Mouse (Mus musculus): Measurements from ENCODE around the gene Lkaaear1. TPM values are rescaled to one million over a fixed set of nuclear protein-coding genes. Genes with fewer than 3 reads are reported as not detected.

Lkaaear1 gene
- polyA plus RNA-seq, 1 experiment: not detected

- Histone ChIP-seq H3K79me3 (ENCODE audit: low read depth) (peaks cover 11% of the 10 kb centered on the region), H3K36me3 (ENCODE audit: control insufficient read depth, insufficient read depth) (no peaks in the 10 kb centered on the region), H3ac (ENCODE audit: control insufficient read depth, insufficient read length, low read depth) (no peak overlapping the region), H3K27me3 (ENCODE audit: control insufficient read depth, insufficient read depth, insufficient read length) (peaks cover 4% of the 10 kb centered on the region), H3K4me3 (ENCODE audit: insufficient read depth, poor library complexity, severe bottlenecking) (no peak overlapping the region), H3K79me2 (ENCODE audit: control insufficient read depth, insufficient read depth) (peaks cover 17% of the 10 kb centered on the region)
- TF ChIP-seq FOSL1 (IDR thresholded peaks at IDR 0.05; ENCODE audit: insufficient read depth, low read length, poor library complexity, severe bottlenecking): no peak
- TF ChIP-seq MAX (IDR thresholded peaks at IDR 0.05): no peak
Observed at GRCm38 (mm10) chr2:181696801-181697420, 1.3 kb downstream of the Lkaaear1 start.

- no peak overlapping the region for H3ac ChIP-seq (ENCODE audit: control insufficient read depth, insufficient read length, low read depth)
- H3K4me3 ChIP-seq (ENCODE audit: insufficient read depth, poor library complexity, severe bottlenecking): no peak overlapping the region
- H3K36me3 ChIP-seq (ENCODE audit: control insufficient read depth, insufficient read depth): no peaks in the 10 kb centered on the region
- peaks cover 14% of the 10 kb centered on the region for H3K79me3 ChIP-seq (ENCODE audit: low read depth)
- H3K79me2 ChIP-seq (ENCODE audit: control insufficient read depth, insufficient read depth): peaks cover 24% of the 10 kb centered on the region
- TF ChIP-seq CTCF (IDR thresholded peaks at IDR 0.05; ENCODE audit: control insufficient read depth, insufficient read depth, insufficient read length) (no peak), FOSL1 (IDR thresholded peaks at IDR 0.05; ENCODE audit: insufficient read depth, low read length, poor library complexity, severe bottlenecking) (no peak)
- H3K27me3 ChIP-seq (ENCODE audit: control insufficient read depth, insufficient read depth, insufficient read length): peaks cover 4% of the 10 kb centered on the region
Observed at GRCm38 (mm10) chr2:181695776-181696175, 2.5 kb downstream of the Lkaaear1 start.

GRCm38 (mm10) chr2:181694581-181694980 lies 3.7 kb downstream of the Lkaaear1 start:
- Histone ChIP-seq H3K79me2 (ENCODE audit: control insufficient read depth, insufficient read depth) (peaks cover 24% of the 10 kb centered on the region), H3K4me3 (ENCODE audit: insufficient read depth, poor library complexity, severe bottlenecking) (no peak overlapping the region), H3ac (ENCODE audit: control insufficient read depth, insufficient read length, low read depth) (no peak overlapping the region), H3K79me3 (ENCODE audit: low read depth) (peaks cover 14% of the 10 kb centered on the region), H3K27me3 (ENCODE audit: control insufficient read depth, insufficient read depth, insufficient read length) (peaks cover 4% of the 10 kb centered on the region), H3K36me3 (ENCODE audit: control insufficient read depth, insufficient read depth) (no peaks in the 10 kb centered on the region)
- TF ChIP-seq MYOG (IDR thresholded peaks at IDR 0.05; ENCODE audit: control insufficient read depth, extremely low read depth, insufficient read length) (no peak), FOSL1 (IDR thresholded peaks at IDR 0.05; ENCODE audit: insufficient read depth, low read length, poor library complexity, severe bottlenecking) (no peak), CTCF (IDR thresholded peaks at IDR 0.05; ENCODE audit: control insufficient read depth, insufficient read depth, insufficient read length) (no peak), MYOD1 (IDR thresholded peaks at IDR 0.05; ENCODE audit: control insufficient read depth, insufficient read length, low read depth) (no peak), MAX (IDR thresholded peaks at IDR 0.05) (no peak), USF1 (IDR thresholded peaks at IDR 0.05; ENCODE audit: low read depth) (no peak), CEBPB (IDR thresholded peaks at IDR 0.05; ENCODE audit: low read depth) (no peak)

- H3K79me3 ChIP-seq (ENCODE audit: low read depth): peaks cover 14% of the 10 kb centered on the region
- H3K79me2 ChIP-seq (ENCODE audit: control insufficient read depth, insufficient read depth): peaks cover 24% of the 10 kb centered on the region
- H3K27me3 ChIP-seq (ENCODE audit: control insufficient read depth, insufficient read depth, insufficient read length): peaks cover 4% of the 10 kb centered on the region
- H3K4me3 ChIP-seq (ENCODE audit: insufficient read depth, poor library complexity, severe bottlenecking): peak within 1 kb of the TSS; percentile 57
- H3K36me3 ChIP-seq (ENCODE audit: control insufficient read depth, insufficient read depth): no peaks in the 10 kb centered on the region
- no peak for TF ChIP-seq MYOG (IDR thresholded peaks at IDR 0.05; ENCODE audit: control insufficient read depth, extremely low read depth, insufficient read length)
- TF ChIP-seq USF1 (IDR thresholded peaks at IDR 0.05; ENCODE audit: low read depth): no peak
- no peak for TF ChIP-seq FOSL1 (IDR thresholded peaks at IDR 0.05; ENCODE audit: insufficient read depth, low read length, poor library complexity, severe bottlenecking)
- TF ChIP-seq MAX (IDR thresholded peaks at IDR 0.05): peak; percentile 26
- TF ChIP-seq CTCF (IDR thresholded peaks at IDR 0.05; ENCODE audit: control insufficient read depth, insufficient read depth, insufficient read length): no peak
- TF ChIP-seq CEBPB (IDR thresholded peaks at IDR 0.05; ENCODE audit: low read depth): no peak
- TF ChIP-seq MYOD1 (IDR thresholded peaks at IDR 0.05; ENCODE audit: control insufficient read depth, insufficient read length, low read depth): no peak
- H3ac ChIP-seq (ENCODE audit: control insufficient read depth, insufficient read length, low read depth): peak within 1 kb of the TSS; percentile 93
Observed at GRCm38 (mm10) chr2:181693339-181694280, 4.6 kb downstream of the Lkaaear1 start, which contains the start of gene Rgs19. Gene Rgs19 (minus strand): TSS chr2:181693977.

- no peak for TF ChIP-seq CEBPB (IDR thresholded peaks at IDR 0.05; ENCODE audit: low read depth)
- peaks cover 14% of the 10 kb centered on the region for H3K79me3 ChIP-seq (ENCODE audit: low read depth)
- H3K79me2 ChIP-seq (ENCODE audit: control insufficient read depth, insufficient read depth): peaks cover 24% of the 10 kb centered on the region
- peaks cover 2% of the 10 kb centered on the region for H3K27me3 ChIP-seq (ENCODE audit: control insufficient read depth, insufficient read depth, insufficient read length)
- no peaks in the 10 kb centered on the region for H3K36me3 ChIP-seq (ENCODE audit: control insufficient read depth, insufficient read depth)
- H3K4me3 ChIP-seq (ENCODE audit: insufficient read depth, poor library complexity, severe bottlenecking): no peak overlapping the region
- H3ac ChIP-seq (ENCODE audit: control insufficient read depth, insufficient read length, low read depth): no peak overlapping the region
Observed at GRCm38 (mm10) chr2:181692304-181692703, 5.9 kb downstream of the Lkaaear1 start.

GRCm38 (mm10) chr2:181691571-181691970 lies 6.7 kb downstream of the Lkaaear1 start:
- Histone ChIP-seq H3K79me3 (ENCODE audit: low read depth) (peaks cover 14% of the 10 kb centered on the region), H3K27me3 (ENCODE audit: control insufficient read depth, insufficient read depth, insufficient read length) (no peaks in the 10 kb centered on the region), H3K36me3 (ENCODE audit: control insufficient read depth, insufficient read depth) (no peaks in the 10 kb centered on the region), H3K79me2 (ENCODE audit: control insufficient read depth, insufficient read depth) (peaks cover 24% of the 10 kb centered on the region), H3ac (ENCODE audit: control insufficient read depth, insufficient read length, low read depth) (no peak overlapping the region), H3K4me3 (ENCODE audit: insufficient read depth, poor library complexity, severe bottlenecking) (no peak overlapping the region)
- no peak for TF ChIP-seq CTCF (IDR thresholded peaks at IDR 0.05; ENCODE audit: control insufficient read depth, insufficient read depth, insufficient read length)
- no peak for TF ChIP-seq CEBPB (IDR thresholded peaks at IDR 0.05; ENCODE audit: low read depth)
- no peak for TF ChIP-seq FOSL1 (IDR thresholded peaks at IDR 0.05; ENCODE audit: insufficient read depth, low read length, poor library complexity, severe bottlenecking)
- no peak for TF ChIP-seq MYOD1 (IDR thresholded peaks at IDR 0.05; ENCODE audit: control insufficient read depth, insufficient read length, low read depth)
- TF ChIP-seq USF1 (IDR thresholded peaks at IDR 0.05; ENCODE audit: low read depth): no peak

Data from C2C12 (cell line).